Mouse (Mus musculus): ENCODE results near the gene Rad18. TPM values are rescaled to one million over a fixed set of nuclear protein-coding genes. Genes with fewer than 3 reads are reported as not detected.

The Rad18 gene
- polyA plus RNA-seq, 1 experiment from 2014 or later = 22.3 TPM

GRCm38 (mm10) chr6:112684065-112684464, 12.4 kb downstream of the Rad18 start:
- 76% methylated on average over 2 of the region's 2 CpGs for WGBS

GRCm38 (mm10) chr6:112632071-112632470, 64.4 kb downstream of the Rad18 start:
- H3K27me3 ChIP-seq (replicated peaks) = no peaks in the 10 kb centered on the region
- no peak overlapping the region for H3K4me2 ChIP-seq
- H3K4me1 ChIP-seq = no peaks in the 10 kb centered on the region
- no peak overlapping the region for H3K27ac ChIP-seq (replicated peaks)
- no peak overlapping the region for H3K9ac ChIP-seq
- ATAC-seq (ENCODE audit: extremely low read depth, insufficient number of reproducible peaks, low FRiP score, low TSS enrichment) = no peak
- 94% methylated on average over 5 of the region's 5 CpGs for WGBS
- H3K4me3 ChIP-seq = no peak overlapping the region
- H3K36me3 ChIP-seq = peaks cover 32% of the 10 kb centered on the region
- no peaks in the 10 kb centered on the region for H3K9me3 ChIP-seq

More at GRCm38 (mm10) chr6:112684065-112684464, 12.4 kb downstream of the Rad18 start:
- Histone ChIP-seq H3K4me2 (no peak overlapping the region), H3K27me3 (replicated peaks) (no peaks in the 10 kb centered on the region), H3K9me3 (no peaks in the 10 kb centered on the region), H3K4me1 (no peaks in the 10 kb centered on the region), H3K9ac (no peak overlapping the region), H3K27ac (replicated peaks) (peak overlapping the region; percentile 39; the same call in 1 of the 2 replicates), H3K4me3 (no peak overlapping the region), H3K36me3 (peaks cover 47% of the 10 kb centered on the region)
- peak; percentile 63 for ATAC-seq (ENCODE audit: extremely low read depth, insufficient number of reproducible peaks, low FRiP score, low TSS enrichment)

GRCm38 (mm10) chr6:112630291-112630690, 66.2 kb downstream of the Rad18 start:
- WGBS = 85% methylated on average over 4 of the region's 4 CpGs
- Histone ChIP-seq H3K27me3 (replicated peaks) (no peaks in the 10 kb centered on the region), H3K4me2 (no peak overlapping the region), H3K9me3 (no peaks in the 10 kb centered on the region), H3K9ac (no peak overlapping the region), H3K4me1 (no peaks in the 10 kb centered on the region), H3K4me3 (no peak overlapping the region), H3K36me3 (peaks cover 38% of the 10 kb centered on the region), H3K27ac (replicated peaks) (no peak overlapping the region)
- ATAC-seq (ENCODE audit: extremely low read depth, insufficient number of reproducible peaks, low FRiP score, low TSS enrichment) = no peak

GRCm38 (mm10) chr6:112628301-112628700, 68.2 kb downstream of the Rad18 start:
- Histone ChIP-seq H3K27ac (replicated peaks) (no peak overlapping the region), H3K36me3 (peaks cover 51% of the 10 kb centered on the region), H3K9ac (no peak overlapping the region), H3K4me2 (no peak overlapping the region), H3K4me3 (no peak overlapping the region), H3K9me3 (no peaks in the 10 kb centered on the region), H3K27me3 (replicated peaks) (no peaks in the 10 kb centered on the region), H3K4me1 (no peaks in the 10 kb centered on the region)
- ATAC-seq (ENCODE audit: extremely low read depth, insufficient number of reproducible peaks, low FRiP score, low TSS enrichment) = no peak
- 89% methylated on average over 8 of the region's 8 CpGs for WGBS

GRCm38 (mm10) chr6:112622321-112622720, 74.2 kb downstream of the Rad18 start:
- Histone ChIP-seq H3K9me3 (no peaks in the 10 kb centered on the region), H3K4me3 (no peak overlapping the region), H3K4me1 (no peaks in the 10 kb centered on the region), H3K9ac (no peak overlapping the region), H3K4me2 (no peak overlapping the region), H3K27ac (replicated peaks) (no peak overlapping the region), H3K27me3 (replicated peaks) (no peaks in the 10 kb centered on the region), H3K36me3 (peaks cover 48% of the 10 kb centered on the region)
- no peak for ATAC-seq (ENCODE audit: extremely low read depth, insufficient number of reproducible peaks, low FRiP score, low TSS enrichment)
- 79% methylated on average over 4 of the region's 4 CpGs for WGBS

- Histone ChIP-seq H3K36me3 (peaks cover 35% of the 10 kb centered on the region), H3K9me3 (no peaks in the 10 kb centered on the region), H3K27me3 (replicated peaks) (no peaks in the 10 kb centered on the region), H3K9ac (no peak overlapping the region), H3K4me2 (no peak overlapping the region), H3K4me3 (no peak overlapping the region), H3K4me1 (no peaks in the 10 kb centered on the region), H3K27ac (replicated peaks) (no peak overlapping the region)
- ATAC-seq (ENCODE audit: extremely low read depth, insufficient number of reproducible peaks, low FRiP score, low TSS enrichment) = no peak
- 81% methylated on average over 5 of the region's 5 CpGs for WGBS
Observed at GRCm38 (mm10) chr6:112620027-112620426, 76.5 kb downstream of the Rad18 start.

- H3K36me3 ChIP-seq = peaks cover 20% of the 10 kb centered on the region
- H3K9me3 ChIP-seq = no peaks in the 10 kb centered on the region
- no peaks in the 10 kb centered on the region for H3K4me1 ChIP-seq
- no peaks in the 10 kb centered on the region for H3K27me3 ChIP-seq (replicated peaks)
- no peak overlapping the region for H3K9ac ChIP-seq
- no peak overlapping the region for H3K27ac ChIP-seq (replicated peaks)
- no peak overlapping the region for H3K4me2 ChIP-seq
- no peak for ATAC-seq (ENCODE audit: extremely low read depth, insufficient number of reproducible peaks, low FRiP score, low TSS enrichment)
- whole genome bisulfite sequencing = 90% methylated on average over 4 of the region's 4 CpGs
- H3K4me3 ChIP-seq = no peak overlapping the region
Observed at GRCm38 (mm10) chr6:112617728-112618318, 78.7 kb downstream of the Rad18 start.

- no peaks in the 10 kb centered on the region for H3K9me3 ChIP-seq
- H3K4me3 ChIP-seq = no peak overlapping the region
- H3K4me1 ChIP-seq = no peaks in the 10 kb centered on the region
- H3K27ac ChIP-seq (replicated peaks) = no peak overlapping the region
- H3K27me3 ChIP-seq (replicated peaks) = no peaks in the 10 kb centered on the region
- no peak for ATAC-seq (ENCODE audit: extremely low read depth, insufficient number of reproducible peaks, low FRiP score, low TSS enrichment)
- WGBS = 83% methylated on average over 4 of the region's 4 CpGs
- H3K9ac ChIP-seq = no peak overlapping the region
- no peak overlapping the region for H3K4me2 ChIP-seq
- no peaks in the 10 kb centered on the region for H3K36me3 ChIP-seq
Observed at GRCm38 (mm10) chr6:112609027-112609426, 87.5 kb downstream of the Rad18 start.

GRCm38 (mm10) chr6:112603866-112604265, 92.6 kb downstream of the Rad18 start:
- H3K27me3 ChIP-seq (replicated peaks) = no peaks in the 10 kb centered on the region
- no peak overlapping the region for H3K4me2 ChIP-seq
- H3K4me3 ChIP-seq = no peak overlapping the region
- H3K9me3 ChIP-seq = no peaks in the 10 kb centered on the region
- ATAC-seq (ENCODE audit: extremely low read depth, insufficient number of reproducible peaks, low FRiP score, low TSS enrichment) = no peak
- no peaks in the 10 kb centered on the region for H3K4me1 ChIP-seq
- H3K27ac ChIP-seq (replicated peaks) = no peak overlapping the region
- H3K36me3 ChIP-seq = no peaks in the 10 kb centered on the region
- no peak overlapping the region for H3K9ac ChIP-seq

GRCm38 (mm10) chr6:112594971-112595370, 101.5 kb downstream of the Rad18 start:
- H3K4me3 ChIP-seq = no peak overlapping the region
- H3K4me2 ChIP-seq = no peak overlapping the region
- H3K36me3 ChIP-seq = no peaks in the 10 kb centered on the region
- no peaks in the 10 kb centered on the region for H3K27me3 ChIP-seq (replicated peaks)
- H3K9ac ChIP-seq = no peak overlapping the region
- H3K9me3 ChIP-seq = no peaks in the 10 kb centered on the region
- no peak overlapping the region for H3K27ac ChIP-seq (replicated peaks)
- H3K4me1 ChIP-seq = no peaks in the 10 kb centered on the region
- ATAC-seq (ENCODE audit: extremely low read depth, insufficient number of reproducible peaks, low FRiP score, low TSS enrichment) = no peak
- WGBS = 76% methylated on average over 7 of the region's 7 CpGs

GRCm38 (mm10) chr6:112587912-112588311, 108.6 kb downstream of the Rad18 start:
- no peaks in the 10 kb centered on the region for H3K36me3 ChIP-seq
- ATAC-seq (ENCODE audit: extremely low read depth, insufficient number of reproducible peaks, low FRiP score, low TSS enrichment) = no peak
- no peak overlapping the region for H3K9ac ChIP-seq
- H3K4me2 ChIP-seq = no peak overlapping the region
- no peak overlapping the region for H3K27ac ChIP-seq (replicated peaks)
- WGBS = 19% methylated on average over 1 of the region's 1 CpGs
- H3K9me3 ChIP-seq = no peaks in the 10 kb centered on the region
- H3K4me3 ChIP-seq = no peak overlapping the region
- H3K27me3 ChIP-seq (replicated peaks) = no peaks in the 10 kb centered on the region
- no peaks in the 10 kb centered on the region for H3K4me1 ChIP-seq

- H3K36me3 ChIP-seq = no peaks in the 10 kb centered on the region
- no peaks in the 10 kb centered on the region for H3K4me1 ChIP-seq
- no peak overlapping the region for H3K27ac ChIP-seq (replicated peaks)
- 62% methylated on average over 4 of the region's 4 CpGs for WGBS
- H3K4me2 ChIP-seq = no peak overlapping the region
- no peaks in the 10 kb centered on the region for H3K27me3 ChIP-seq (replicated peaks)
- no peak for ATAC-seq (ENCODE audit: extremely low read depth, insufficient number of reproducible peaks, low FRiP score, low TSS enrichment)
- H3K9ac ChIP-seq = no peak overlapping the region
- H3K9me3 ChIP-seq = no peaks in the 10 kb centered on the region
- no peak overlapping the region for H3K4me3 ChIP-seq
Observed at GRCm38 (mm10) chr6:112586999-112587398, 109.5 kb downstream of the Rad18 start.

Measured in heart, embryonic 13.5 days (tissue).